Mouse (Mus musculus): Measurements from ENCODE around the gene Tmem132c.
"Not testable (repeated sequence)": the region's sequence is repeated elsewhere in the genome, so short reads cannot be mapped to it uniquely, and the experiment has no call there.

Tmem132c gene

DNA sequence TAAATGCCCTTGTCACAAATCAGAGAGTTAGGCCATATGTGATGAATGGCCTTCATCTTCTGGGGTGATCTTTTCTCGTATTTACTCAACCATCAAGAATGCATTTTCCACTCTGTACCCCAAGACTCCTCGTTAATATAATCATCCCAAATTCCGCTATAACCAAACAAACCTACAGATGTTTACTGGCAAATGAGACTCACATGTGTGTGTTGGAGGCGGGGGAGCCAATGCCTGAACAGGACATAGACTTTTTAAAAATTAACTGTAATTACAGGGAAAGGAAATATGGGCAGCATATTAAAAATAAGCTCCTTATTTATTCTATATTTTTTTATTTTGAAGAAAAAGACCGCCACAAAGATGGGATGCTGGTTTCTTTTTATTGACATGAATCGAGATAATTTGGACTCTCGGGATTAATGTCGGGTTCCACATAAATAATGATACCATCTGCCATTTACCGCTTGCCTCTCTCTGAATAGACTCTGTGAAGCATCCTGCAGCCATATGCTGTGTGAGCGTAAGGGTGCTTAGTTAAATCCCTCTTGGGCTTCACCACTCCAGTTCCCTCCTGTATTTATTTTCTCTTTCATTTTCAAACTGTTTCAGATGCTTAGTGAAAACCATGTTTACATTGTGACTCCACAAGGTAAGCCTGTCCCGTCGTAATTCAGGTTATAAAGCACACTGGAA, 105.6 kb downstream of the Tmem132c start:
- no peak for DNase-seq

DNA sequence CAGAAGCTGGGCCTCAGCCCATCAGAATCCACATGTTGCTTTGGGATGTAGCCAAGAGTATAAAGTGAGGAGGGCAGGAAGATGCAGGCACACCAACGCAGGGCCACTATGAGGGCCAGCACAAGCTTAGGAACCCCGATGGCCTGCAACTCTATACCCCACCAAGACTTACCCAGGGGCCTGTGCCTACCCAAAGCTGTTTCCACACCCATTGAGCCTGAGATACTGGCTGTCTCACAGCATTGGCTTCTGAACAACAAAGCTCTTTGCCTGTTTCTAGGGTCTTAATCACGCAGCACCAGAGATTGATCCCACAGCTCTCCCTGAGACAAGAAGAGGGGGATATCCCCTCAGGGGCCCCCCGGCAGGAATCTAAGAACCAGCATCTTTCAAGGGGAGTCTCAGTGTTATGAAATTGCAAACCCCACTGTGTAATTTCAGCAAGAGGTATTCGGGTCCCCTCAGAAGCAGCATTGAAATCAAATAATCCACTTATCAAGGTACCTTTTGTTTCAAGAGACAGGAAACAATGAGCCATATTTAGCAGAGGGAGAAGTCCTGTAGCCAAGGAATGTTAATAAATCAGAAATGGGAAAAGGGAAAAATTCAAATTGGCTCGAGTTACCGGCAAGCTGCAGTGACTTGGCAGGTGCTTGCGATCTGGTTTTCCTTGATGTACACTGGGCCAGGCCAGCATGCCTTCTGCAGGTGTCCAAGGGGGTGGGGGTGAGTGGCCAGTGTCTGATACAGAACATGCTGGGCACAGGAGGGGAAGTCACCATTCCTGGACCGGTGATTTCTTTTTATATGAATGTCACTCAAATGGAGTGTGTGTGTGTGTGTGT, 107.8 kb downstream of the Tmem132c start:
- no peak for DNase-seq

DNA sequence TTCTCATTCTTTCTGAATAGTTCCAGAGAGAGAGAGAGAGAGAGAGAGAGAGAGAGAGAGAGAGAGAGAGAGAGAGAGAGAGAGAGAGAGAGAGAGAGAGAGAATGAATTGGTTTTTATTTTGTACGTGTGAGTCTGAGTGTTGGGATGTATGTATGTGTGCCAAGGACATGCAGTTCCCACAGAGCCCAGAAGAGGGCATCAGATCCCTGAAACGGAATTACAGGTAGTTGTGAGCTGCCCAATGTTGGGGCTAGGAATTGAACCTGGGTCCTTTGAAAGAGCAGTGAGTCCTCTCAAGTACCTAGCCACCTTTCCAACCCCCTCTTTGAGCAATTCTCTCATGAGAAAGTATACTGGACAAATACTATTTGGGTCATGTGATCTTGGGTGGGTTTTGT, 111.4 kb downstream of the Tmem132c start:
- DNase-seq = no peak

DNA sequence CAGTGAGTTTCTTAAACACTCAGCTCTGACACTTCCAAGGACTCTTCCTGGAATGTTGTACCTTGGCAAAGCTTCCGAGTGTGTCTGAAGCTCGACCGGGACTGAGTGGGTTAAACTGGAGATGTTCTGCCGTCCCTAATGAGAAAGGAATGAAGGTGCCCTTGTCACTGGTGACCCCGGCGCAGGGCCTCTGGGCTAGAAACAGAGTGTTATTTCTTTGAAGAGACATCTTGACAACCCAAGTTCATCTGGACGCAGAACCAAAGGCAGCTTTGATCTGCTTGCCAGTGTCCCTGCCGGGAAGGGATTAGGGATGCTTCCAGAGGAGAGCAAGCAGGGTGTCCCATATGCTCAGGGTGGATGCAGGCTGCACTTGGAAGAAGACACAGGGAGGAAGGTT, 114.2 kb downstream of the Tmem132c start:
- no peak for DNase-seq

DNA sequence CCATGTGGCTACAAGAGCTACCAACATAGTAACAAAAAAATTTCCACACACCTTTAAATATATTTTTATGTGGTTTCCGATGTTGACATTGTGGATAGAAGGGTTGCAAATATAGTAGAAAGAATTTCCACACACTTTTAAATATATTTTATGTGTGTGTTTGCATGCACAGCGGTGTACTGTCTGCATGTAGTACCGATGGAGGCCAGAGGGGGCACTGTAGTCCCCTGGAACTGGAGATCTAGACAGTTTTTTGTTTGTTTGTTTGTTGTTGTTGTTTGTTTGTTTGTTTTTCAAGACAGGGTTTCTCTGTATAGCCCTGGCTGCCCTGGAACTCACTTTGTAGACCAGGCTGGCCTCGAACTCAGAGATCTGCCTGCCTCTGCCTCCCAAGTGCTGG, 116.3 kb downstream of the Tmem132c start:
- not testable (repeated sequence) for DNase-seq

DNA sequence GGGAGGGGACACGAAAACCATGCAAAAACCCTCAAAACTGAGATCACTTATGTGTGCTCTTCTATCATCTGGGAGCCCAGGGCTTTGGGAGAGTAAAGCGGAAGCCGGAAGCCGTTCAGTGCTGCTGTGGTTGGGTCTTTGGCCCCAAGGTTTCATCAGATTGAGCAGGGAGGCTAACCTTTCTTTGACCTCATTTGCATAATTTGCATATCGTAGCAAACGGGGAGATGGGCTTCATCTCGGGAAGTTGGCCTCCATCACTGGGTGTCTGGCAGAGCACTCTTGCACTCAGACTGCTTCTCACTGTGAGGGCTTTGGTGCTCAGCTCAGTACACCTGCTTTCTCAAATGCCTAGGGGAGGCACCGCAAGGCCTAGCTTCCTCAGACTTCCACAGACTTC, 119.5 kb downstream of the Tmem132c start:
- no peak for DNase-seq

DNA sequence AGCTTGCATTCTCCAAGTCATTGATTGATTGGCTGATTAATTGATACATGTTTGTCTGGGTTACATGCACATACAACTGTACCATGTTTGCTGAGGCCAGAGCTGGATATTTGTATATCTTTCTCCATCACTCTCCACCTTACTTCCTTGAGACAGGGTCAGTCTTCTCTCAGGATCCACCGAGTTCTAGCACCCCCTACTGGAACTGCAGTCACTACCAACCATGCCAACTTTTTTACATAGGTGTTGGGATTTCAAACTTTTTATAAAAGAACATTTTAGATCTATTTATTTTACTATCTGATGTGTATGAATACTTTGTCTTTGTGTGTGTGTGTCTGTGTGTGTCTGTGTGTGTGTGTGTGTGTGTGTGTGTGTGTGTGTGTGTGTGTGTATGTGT, 123.5 kb downstream of the Tmem132c start:
- no peak for DNase-seq

DNA sequence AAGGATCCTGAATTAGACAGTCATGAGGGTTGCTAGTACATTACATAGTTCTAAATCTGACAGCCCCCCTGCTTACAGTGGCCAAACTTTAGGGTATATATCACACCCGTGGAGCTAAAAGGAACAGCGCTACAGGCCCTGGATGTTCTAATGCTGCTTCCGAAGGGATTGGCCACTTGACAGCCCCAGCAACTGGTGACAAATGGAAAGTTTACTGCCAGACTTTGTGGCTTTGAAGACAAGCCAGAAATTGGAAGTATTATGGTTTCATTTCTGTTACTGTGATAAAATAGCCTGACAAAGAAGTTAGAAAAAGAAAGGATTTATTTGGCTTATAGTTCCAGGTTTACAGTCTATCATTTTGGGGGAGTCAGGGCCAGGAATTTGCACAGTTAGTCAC, 126.6 kb downstream of the Tmem132c start:
- no peak for DNase-seq

DNA sequence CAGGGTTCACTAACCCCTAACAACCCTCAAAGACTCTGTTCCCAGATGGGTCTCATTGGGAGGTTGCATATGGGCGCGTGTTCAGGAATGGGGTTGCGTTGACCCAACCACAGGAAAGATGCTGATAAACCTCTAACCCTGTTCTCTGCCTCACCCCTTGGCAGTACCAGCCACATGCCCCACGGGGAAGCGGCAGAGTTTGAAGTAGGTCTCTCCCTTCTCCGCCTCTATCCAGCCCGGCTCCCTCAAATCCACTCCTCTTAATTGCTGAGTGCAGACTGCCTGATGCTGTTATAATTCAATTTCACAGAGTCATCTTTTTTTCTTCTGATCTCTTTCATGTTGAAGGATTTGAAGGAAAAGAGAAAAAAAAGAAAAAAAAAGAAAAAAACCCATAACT, 128.2 kb downstream of the Tmem132c start:
- no peak for DNase-seq

DNA sequence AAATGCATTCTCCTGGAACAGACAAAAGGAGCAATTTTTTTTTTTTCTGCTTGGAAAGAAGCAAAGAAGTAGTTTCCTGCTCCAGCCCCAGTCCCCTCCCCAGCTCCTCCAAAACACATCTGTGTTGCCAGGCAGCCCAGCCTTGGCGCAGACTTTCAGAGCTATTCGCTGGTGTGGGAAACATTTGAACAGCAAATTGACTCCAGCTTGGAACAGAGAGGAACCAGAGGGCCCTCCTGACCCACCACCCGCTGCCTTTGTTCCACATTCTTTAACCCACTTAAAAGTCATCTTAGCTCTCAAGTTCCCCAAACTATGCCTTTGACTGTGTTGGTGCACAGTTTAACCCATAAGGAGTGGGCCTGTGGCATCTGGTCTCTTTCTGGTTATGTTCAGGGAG, 128.9 kb downstream of the Tmem132c start:
- peak; percentile 17 for DNase-seq

DNA sequence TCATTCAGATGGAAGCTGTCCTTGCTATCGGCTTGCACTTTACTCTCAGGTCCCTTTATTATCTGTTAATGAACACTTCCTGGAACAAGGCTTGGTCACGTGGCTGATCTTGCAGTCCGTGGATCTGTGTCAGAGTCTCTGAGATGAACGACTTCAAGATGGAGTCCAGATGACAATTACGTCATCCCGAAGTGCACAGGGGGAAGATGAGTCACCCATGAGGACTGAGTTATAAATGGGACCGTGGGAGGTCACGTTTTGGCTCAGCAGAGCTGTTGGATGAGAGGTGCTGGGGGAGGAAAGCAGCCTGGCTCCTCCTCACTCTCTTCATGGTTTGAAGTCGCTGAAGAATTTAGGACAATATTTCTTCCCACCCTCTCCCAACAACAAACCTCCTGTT, 132.6 kb downstream of the Tmem132c start:
- DNase-seq = peak; percentile 54

DNA sequence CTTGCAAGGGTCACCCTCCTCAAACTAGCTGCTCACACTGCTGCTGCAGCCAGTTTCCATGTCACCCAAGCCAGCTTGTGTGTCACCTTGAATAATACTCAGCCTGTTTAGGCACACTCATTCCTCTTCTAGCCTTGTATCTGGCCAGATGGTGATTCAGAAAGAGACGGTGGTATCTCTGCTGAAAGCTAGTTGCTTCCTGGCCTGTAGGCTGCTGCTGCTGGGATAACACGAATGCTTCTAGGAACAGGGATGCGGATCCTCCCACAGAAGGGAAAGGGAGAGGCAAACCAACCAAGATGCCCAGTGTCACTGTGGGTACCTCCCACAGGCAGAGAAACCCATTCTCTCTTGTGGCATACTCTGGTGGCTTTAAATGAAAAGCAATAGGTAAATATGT, 134.0 kb downstream of the Tmem132c start:
- peak; percentile 17 for DNase-seq

DNA sequence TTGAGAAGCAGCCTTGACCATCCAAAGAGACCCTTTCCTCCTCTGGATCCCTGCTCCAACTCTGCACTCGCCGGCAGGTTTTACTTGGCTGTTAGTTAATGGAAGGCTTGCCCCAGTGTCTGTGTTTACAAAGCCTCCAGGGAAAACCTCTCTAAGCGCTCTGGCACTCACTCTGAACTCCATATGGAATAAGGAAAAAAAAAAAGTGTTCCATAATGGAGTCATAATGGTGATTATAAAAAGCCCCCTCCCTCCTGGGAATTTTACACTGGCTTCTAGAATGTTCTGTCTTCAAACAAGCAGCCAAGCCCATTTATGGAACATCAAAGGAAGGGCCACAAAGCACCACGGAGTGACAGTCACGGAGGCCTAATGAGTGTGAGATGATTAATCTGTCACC, 136.9 kb downstream of the Tmem132c start:
- no peak for DNase-seq

DNA sequence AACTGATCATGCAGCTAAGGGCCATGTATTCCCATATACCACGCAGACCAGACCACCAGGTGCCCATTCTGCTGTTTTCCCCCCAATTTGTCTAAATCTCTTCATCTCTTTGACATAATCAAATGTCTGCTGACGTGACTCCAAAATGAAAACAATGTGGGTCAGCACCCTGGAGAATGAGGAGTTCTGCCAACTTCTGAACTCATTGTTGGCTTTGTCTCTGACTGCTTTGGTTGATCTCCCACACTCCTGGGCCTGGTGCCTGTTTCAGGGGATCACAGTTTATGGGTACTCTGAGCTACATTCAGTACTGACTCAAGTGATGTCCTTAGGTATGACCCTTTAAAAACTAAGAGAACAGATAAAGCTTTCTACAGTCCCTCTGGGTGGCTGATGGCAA, 137.7 kb downstream of the Tmem132c start:
- DNase-seq = no peak

DNA sequence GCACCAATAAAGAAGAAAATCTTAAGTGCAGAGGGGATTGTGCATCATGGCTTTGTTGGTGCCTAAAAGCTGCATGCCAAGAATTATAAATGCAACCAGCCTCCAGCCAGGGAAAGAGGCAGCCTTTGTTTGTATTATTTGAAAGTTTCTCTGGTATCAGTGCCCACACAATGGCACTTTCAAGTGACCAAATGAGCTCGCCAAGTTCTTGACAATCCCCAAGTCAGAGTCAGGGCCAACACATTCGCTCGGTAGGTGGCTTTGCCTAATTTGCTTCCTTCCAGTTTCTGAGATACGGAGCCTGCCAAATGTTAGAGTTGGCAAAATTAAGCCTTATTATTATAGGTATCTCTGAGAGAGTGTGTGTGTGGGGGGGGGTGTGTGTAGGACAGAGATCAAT, 139.6 kb downstream of the Tmem132c start:
- no peak for DNase-seq

DNA sequence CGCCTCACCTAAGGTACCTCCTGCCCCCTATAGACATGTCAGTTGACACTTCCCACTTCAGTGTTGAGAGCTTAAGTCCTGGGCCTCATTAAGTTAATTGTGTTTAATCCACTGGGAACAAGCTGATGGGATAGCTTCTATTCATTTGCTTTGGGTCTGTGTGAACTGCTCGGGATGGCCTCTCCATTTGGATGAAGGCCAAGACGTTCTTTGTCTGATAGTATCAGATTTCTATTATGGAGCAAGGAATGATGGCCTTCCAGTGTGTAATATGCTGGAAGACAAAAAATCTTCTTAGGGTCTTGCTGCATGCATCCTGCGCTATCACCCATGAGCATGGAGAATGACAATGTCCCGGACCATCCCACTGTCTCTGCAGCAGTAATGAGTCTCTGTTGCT, 141.0 kb downstream of the Tmem132c start:
- no peak for DNase-seq

DNA sequence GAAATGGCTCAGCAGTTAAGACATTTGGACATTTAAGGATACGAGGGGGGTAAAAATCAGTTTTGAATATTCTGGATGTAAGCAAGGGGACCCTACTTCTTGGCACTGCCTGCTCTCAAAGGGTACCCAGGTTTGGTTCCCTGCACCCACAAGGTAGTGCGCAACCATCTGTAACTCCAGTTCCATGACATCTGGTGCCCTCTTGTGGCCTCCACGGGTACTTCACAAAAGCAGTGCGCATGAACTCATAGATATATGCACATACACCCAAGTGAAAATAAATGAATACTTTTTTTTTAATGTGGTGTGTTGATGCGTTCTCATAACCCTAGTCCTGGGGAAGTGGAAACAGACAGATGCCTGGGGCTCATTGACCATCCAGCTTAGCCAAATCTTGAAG, 149.6 kb downstream of the Tmem132c start:
- DNase-seq = no peak

DNA sequence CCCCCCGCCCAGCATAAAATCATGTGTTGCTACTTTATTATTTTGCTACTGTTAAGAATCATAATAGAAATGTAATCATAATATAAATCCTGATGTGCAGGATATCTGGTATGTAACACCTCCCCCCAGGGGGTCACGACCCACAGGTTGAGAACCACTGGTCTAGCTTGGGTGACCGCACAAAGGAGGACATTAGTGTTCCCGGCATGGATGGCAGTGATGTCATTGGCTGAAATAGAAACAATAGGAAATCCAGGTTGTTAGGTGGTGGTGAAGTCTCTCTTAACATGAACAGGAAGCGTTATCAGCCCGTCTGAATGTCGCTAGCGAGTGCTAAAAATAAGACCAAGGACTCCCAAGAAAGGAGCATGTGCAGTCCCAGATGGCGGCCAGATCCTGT, 155.3 kb downstream of the Tmem132c start:
- DNase-seq = no peak

DNA sequence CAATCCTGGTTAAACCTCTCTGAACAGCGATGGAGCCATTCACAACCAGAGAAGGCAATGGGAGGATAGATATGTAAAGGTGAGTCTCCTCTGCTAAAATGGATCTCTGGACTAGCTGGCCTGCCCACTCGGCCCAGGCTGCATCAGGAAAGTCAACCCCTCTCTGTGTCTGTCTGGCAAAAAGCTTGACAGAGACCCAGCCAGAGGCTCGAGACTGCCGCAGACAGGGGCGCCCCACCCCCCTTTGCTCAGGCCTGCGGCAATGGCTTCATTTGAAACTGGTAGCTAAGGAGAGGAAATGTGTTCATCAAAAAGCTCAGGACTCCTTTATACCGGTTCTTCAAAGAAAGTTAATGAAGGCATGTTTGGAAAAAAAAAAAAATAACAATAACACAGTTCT, 156.4 kb downstream of the Tmem132c start:
- DNase-seq = no peak

DNA sequence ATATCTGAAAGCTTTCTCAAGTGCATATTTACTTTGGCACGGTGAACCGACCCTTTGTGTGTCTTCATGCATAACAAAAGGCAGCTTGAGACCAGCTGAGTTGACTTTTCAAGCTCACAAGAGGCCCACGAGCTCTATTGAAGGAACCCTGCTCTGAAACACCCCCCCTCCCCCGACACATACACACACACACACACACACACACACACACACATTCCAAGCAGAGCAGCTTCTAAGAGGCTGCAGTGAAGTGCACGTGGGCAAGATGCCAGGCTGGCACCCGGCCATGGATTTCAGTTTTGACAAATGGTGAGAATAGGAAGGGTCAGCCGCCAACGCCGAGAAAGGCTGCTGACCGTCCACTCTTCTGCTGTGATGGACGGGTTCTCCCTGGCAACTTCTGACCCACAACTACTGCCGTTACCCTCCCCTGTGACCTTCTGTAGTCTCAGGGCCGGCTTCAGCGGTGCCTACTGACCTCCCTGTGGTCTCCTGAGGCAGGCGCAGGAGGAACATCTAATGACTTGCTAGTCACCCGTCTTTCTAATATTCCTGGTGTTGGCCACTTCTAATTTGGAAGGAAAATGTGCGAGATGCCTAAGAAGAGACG, 163.9 kb downstream of the Tmem132c start:
- DNase-seq = no peak

DNA sequence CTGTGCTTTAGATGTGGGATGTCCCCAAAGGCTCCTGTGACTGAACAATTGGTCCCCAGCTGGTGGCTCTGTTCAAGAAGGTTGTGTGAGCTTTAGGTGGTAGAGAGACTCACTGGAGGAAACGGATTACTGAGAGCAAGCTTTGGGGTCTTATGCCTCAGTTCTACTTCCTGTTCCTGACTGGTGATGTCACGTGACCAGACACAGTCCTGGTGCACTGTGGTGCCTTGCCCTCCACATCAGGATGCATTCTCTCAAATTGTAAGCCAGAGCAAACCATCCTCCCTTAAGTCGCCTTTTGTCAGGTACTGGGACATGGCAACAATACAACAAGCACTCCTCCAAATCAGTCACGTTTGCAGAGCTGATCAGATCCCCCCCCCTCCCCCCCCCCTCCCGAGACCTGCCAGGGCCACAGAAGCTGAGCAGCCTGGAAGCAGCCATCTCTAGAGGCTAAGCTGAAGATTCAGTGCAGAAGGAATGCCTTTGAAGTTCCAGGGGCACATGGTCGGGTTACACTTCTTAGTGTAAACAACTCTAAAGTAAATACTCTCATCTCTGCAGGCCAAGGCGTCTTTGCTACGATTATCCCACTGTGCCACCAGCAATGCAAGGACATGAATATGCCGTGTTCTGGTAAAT, 164.5 kb downstream of the Tmem132c start:
- DNase-seq = no peak

DNA sequence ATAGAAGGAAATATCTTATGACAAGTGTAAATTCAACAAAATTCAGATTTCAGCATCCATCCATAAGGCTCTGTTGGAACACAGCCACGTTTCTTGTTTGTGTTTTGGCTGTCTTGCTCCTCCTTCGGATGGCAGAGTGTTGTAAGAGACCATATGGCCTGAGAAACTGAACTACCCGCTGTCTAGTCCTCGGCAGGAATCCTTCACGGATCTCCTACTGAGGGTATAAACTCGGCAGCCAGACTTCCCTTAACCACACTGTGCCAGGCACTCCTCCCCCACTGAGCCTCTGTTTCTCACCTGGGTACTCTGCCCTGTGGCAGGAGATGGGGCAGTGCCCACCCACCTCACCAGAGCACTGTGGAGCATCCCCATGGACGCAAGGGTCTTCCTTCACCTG, 174.9 kb downstream of the Tmem132c start:
- DNase-seq = peak; percentile 26

DNA sequence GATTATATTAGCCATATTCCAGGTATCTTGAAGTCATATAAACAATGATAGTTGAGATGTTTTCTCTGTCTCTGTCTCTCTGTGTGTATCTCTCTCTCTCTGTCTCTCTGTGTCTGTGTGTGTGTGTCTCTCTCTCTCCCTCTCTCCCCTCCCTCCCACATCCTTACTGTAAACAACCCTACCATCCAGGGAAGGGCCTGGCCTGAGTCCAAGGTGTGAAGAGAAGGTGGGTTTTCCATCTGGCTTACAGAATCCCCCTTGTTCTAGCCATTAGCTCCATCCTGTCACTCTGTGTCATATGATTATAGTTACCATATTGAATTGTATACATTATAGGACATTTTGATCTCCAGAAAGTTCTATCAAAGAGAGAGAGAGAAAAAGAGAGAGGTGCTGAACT, 182.3 kb downstream of the Tmem132c start:
- DNase-seq = no peak

DNA sequence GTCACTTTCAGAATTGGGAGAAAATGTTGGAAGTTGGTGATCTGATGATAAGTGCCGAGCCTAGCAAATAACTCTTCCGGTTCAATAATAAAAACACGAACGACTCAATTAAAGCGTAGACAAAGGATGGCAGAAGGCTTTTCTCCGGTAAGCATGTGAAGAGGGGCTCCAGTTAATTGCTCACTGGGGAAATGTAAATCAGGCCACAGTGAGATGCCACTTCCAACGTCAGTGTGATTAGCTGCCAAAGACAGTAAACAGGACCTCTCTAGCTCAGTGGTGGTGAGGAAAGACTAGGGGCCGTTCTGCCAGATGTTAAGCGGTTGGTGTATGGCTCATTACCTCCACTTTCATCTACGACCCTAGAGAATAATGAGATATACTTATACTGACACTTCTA, 187.5 kb downstream of the Tmem132c start:
- no peak for DNase-seq

All from right cerebral cortex, postnatal 25 days (tissue).